Mouse (Mus musculus): Measurements from ENCODE around the gene Fut4.
A peak's percentile ranks its signal among the peaks of the same experiment; 100 is the strongest.
"Not testable (repeated sequence)": the region's sequence is repeated elsewhere in the genome, so short reads cannot be mapped to it uniquely, and the experiment has no call there.

Gene Fut4

DNA sequence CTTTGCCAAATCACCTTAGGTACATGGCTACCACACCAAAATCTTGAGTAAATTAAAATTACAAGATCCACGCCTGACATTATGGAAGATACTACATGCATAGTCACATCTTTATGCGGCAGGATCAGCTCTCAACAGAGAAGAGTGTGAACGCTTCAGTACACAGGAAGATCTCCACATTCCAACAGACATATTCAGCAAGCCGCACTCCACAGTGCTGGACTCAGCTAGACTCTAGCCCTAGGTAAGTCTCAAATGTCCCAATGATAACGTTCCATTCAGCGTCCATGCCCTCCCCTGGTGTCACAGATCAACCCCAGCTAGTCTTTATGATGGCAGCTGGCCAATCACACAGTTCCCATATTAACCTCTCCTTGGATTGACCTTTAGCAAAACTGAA, 26.2 kb downstream of the Fut4 start:
- no peak for DNase-seq (ENCODE audit: low read depth)

DNA sequence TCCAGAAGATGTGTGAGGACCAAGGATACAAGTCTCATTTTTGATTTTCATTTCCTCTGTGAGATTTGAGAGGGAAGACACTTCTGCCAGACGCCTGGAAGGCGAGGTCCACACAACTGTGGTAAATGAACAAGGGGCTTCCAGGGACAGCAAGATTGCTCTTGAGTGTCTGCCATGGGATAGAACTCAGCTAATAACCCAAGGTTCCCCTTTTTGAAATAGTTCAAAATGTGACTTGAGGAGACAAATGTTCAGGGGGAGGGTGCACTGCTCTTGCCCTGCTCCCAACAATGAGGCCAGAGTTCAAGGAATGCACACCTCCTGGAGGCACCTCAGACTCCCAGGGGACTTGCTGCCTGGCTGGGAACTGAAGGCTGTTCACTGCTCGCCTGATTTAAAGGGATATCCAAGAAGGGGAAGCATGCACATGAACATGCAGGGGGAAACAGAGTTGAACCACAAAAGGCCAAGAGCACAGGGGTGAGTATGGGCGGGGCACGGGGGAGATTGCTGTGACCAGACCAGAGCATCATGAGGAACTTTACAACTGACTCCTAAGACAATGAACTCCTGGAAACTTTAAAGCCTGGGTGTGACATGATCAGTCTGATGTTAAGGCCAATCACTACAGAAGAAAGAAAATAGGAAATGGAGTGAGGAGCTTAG, 27.3 kb downstream of the Fut4 start:
- no peak for DNase-seq (ENCODE audit: low read depth)

DNA sequence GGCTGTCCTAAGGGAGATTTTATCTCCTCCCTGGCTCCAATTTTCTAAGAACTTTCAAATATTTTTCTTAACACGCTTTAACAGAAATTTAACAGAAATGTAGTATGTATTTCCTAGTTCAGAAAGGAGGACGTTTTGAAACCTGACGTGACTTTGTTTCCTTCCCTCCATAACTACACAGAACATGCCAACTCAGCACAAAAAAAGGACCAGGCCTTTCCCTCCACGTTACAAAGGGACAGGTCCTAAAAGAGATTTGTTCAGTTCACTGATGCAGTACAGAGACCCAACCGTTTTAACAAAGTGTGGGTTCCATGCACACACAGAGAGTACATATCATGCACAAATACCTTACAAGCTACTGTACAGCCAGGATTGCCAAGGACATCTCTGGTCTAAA, 30.6 kb downstream of the Fut4 start:
- DNase-seq (ENCODE audit: low read depth), result no peak

DNA sequence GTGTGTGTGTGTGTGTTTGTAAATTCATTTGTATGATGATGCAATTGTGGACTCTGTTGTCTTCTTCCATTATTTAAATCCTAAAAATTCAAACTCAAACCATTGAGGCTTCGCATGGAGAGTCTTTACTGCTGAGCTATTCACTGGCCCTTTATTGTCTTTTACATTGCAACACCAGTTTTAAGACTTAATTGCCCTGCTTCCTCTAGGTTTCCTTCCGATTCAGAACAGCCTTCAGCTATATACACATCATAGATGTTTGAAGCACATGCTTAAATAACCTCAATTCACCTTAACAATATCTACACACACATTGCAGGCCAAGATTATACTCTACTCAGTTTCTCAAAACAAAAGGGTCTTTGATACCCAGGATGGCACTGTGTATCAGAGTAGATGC, 31.8 kb downstream of the Fut4 start:
- DNase-seq (ENCODE audit: low read depth), result no peak

DNA sequence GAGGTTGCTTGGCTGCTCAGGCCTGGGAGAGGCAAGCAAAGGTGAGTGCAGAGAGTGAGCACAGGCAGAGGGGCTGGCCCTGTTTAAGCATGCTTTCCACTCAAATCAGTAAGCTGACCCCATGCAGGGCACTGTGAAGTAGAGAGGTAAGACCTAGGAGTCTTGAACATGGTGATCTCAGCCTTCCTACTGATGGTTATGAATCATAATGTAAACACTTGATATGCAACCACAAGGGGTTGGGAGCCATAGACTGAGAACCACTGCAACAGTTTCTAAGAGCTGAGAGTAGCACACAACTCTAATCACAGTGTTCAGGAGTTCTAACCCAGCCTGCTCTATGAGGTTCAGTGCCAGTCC, 33.9 kb downstream of the Fut4 start:
- peak; percentile 13 for DNase-seq (ENCODE audit: low read depth)

DNA sequence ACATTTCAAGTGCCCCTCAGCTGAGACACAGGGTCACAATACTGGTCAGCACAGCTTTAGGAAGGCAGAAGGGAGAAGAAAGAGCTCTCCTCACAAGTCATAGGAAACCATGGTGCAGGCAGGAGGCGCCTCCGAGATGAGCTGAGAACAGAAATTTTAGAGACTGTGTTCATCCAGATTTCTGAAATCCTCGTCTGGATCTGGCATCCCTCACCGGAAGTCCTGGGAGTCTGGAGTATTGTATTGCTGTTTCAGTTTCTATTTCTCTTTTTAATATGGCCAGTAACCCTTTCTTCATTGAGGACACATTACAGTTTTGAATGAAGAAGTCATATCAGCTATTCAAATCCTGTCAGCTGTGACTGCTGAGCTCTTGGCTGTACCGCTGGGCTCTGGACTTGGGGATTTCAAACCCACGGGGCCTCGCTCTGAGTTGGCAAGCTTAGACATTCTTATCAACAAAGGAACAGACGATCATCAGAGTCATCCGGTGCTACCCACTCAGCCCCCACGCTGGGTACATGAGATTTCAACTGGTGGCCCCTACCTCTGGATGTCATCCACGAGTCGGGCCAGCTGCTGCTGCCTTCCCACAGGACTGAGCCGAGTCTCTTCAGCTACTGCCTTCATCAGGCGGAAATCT, 34.4 kb downstream of the Fut4 start:
- peak; percentile 16 for DNase-seq (ENCODE audit: low read depth)

DNA sequence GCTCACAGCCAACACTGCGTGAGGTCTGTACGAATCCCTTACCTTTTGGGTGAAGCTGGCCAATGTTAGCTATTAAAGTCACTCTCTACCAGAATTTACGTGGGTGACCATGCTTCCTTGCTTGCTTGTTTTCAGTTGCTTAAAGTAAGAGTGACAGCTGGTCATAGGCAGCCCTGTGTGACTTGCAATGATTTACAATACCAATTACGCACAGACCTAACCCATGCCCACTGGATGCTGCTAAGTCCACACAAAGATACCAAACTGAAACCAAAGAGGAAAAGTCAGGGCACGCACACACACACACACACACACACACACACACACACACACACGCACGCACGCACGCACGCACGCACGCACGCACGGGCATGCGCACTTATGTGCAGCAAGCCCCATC, 36.9 kb downstream of the Fut4 start:
- DNase-seq (ENCODE audit: low read depth), result no peak

DNA sequence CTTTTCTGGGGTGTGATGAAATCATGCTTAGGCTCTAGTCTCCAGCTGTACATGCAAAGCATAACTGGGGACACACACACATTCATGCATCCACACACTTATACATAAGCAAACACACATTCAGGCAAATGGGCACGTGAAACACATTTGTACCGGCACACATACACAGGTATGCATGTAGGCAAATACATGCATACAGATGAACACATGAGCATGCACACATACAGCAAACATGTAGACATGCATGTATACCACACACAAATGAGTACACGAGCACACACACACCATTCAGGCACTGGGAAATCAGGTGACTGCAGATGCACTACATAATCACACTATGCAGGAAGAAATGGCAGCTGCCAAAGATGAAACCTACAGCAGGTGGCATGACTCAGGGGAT, 41.3 kb downstream of the Fut4 start:
- DNase-seq (ENCODE audit: low read depth), result no peak

DNA sequence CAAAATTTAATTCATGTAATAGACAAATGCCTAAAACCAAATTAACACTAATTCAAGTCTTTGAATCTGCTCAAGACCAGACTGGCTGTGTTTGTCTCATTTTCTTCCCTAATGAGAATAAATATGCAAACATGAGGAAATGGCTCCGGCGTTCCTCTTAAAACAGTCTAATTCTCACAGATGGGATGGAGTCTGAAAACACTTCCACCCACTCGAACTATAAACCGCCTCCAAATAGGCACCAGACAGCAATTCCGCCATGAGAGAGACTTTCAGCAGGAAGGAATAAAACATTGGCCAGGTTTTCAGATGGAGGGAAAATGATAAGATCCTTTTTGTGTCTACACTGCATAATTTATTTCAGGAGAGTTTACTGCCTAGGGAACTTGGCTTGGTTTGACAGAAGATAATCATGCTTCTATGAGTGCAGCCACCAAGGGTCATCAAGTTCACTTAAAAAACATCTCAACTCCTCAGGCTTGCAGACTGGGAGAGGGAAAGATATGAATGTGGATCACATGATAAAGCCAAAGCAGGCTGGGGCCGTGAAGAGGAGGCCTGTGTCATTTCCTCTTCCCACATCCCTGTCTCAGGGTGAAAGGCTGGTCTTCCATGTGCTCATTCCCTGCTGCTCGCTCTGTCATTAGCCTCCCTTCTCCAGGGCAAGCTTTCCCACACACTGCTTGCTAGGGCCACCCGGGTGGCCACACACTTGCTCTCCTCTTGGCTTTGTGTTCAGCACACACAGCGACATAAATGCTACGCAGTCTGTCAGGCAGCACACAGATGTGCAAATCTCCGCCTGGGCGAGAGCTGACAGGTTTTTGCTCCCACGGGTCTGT, 46.7 kb downstream of the Fut4 start:
- DNase-seq (ENCODE audit: low read depth), result no peak

DNA sequence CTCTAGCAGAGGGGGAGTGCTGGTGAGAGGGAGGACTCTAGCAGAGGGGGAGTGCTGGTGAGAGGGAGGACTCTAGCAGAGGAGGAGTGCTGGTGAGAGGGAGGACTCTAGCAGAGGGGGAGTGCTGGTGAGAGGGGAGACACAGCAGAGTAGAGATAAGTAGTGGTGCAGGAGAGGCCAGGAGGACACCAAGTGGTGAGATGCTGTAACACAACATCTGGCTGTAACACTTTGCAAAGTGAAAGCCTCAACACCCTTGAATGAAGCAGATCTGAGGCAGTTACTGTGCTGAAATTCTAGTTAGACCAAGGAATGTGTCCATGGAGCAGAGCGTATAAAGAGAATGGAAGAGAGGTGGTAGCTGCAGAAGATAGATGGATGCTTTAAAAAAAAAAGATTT, 51.4 kb downstream of the Fut4 start:
- DNase-seq (ENCODE audit: low read depth), result not testable (repeated sequence)

DNA sequence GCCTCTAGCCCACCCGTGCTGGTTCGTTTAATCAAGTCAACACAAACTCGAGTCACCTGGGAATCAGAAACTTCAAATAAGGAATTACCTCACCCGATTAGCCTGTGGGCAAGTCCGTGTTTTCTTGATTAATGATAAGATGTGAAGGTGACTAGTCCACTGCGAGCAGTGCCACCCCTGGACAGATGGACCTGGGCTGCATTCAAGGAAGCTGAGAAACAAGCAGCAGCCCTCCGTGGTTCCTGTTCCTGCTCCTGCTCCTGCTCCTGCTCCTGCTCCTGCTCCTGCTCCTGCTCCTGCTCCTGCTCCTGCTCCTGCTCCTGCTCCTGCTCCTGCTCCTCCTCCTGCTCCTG, 52.9 kb downstream of the Fut4 start:
- DNase-seq (ENCODE audit: low read depth), result no peak

DNA sequence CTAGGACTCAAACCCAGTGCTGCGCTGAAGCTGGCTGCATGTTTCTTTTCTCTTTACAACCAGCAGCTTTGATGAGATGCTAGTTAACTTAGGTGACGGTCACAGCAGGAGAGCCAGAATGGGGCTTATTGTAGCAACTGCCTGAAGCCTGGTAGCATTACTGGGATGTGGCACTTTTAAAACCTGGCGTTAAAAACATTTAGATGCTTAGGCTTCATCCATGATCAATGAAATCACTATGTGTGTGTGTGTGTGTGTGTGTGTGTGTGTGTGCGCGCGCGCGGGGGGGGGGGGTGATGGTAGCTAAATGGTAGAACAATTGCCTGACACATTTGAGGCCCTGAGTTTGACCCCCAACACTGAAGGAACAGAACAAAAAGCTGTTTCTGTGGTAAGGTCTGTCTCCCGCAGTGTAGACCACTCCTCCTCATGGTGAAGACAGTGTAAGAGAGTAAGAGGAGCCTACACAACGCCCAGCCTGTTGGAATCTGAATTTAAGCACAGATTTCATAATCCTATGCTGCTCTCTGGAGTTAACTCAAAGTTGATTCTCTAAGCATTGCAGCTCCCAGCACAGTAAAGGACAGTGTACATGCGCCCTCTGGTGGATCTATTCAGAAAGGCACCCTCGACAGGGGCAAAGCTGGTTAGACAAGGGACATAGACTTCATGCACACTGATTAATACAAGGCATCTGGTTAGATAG, 53.5 kb downstream of the Fut4 start:
- peak; percentile 88 for DNase-seq (ENCODE audit: low read depth)
